Mouse (Mus musculus): ENCODE data around the gene Gm20388.

The Gm20388 gene

DNA sequence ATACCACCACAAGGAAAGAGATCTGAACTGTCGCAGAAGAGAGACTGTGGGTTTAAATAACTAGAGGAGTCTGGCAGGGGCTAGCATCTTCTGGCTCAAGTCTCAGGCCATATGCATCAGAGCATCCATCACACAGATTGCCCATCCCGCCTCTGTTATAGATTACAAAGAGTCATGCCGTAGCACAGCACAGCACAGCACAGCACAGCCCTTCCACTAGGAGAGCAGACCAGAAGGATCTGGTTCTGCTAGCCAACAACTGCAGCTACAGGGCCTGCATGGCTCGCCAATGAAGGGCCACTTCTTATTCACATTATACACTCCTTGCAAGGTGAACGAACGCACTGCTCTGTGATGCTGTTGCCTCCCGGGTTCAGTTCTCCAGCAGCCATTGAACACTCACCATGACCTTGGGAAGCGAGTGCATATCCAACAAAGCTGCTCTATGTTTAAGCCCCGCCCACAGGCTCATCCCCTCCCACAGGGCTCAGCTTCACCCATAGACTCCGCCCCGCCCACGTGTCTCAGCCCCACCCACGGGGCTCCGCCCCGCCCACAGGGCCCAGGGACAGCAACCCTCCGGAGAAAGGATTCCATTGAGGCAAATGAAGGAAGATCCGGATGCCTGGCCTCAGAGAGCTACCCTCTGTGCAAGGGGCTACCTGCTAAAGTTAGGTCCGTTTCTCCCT lies 3771.6 kb downstream of the Gm20388 start:
- DNase-seq, result peak; percentile 86

DNA sequence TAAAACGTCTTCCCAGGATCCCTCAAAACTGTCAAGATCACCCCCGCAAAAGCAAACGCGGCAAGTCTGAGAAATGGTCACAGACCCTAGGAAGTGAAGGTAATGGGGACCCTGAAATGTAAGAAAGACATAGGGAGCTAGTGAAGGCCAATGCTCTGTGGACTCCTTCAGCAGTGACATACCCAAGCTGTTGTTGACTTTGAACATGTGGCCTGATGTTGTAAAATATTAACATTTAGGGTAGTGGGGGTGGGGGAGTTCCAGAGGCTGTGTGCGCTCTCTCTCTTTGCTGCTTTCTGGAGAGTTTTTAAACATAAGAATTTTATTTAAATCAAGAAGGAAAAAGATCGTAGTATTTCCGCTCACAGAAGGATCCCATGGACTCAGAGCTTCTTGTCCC lies 3772.7 kb downstream of the Gm20388 start:
- DNase-seq, result no peak

DNA sequence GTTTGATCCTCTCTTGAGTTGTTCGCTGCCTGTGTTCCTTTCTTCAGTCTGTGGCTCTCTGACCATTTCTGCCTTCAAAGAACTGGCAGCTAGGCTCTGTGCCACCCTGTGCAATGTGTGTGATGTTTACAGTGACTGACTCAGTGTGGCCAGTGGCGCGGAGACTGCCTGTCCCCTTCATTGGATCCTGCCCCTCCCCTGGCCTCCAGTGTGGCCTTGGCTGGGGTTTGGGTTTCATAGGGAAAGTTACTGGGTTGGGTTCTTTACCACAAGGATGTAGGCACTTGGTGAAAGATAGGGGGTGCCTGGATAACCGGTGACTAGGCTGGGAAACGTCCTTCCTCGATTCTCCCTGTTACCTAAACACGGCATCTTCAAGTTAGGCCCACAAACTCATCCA lies 3774.2 kb downstream of the Gm20388 start:
- no peak for DNase-seq

DNA sequence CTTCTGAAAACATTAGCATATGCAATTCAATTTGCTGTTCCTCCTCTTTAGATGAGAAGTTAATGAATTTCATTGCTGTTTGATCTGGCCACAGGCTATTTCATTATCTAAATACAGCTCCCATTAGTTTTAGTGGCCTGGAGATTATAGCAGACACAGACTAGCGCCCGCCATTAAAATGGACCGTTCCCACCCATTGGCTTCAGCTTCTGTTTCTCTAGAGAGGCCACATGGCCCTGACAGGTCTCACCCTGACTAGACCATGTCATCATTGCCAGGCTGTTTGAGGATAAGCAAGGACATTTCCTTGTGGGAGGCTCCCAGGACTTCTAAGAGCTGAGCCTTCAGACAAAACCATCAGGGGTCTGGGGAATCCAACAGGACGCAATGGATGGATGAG lies 3774.8 kb downstream of the Gm20388 start:
- no peak for DNase-seq

DNA sequence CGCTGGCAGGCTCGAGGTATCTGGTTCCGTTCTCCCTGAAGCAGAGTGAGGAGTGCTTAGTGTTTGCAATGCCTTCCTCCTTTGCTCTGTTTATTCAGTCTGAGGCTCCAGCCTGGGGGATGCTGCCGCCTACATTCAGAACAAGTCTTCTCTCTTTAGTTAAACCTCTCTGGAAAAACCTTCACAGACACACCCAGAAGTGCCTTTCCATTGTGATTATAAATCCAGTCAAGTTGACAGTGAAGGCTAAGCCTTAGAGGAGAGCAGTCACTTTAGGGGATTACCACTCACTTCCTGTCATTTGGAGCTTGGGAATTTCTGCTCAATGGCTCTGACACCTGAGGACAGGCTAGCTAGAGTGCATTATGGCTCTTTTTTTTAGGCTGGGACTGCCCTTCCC lies 3777.2 kb downstream of the Gm20388 start:
- no peak for DNase-seq

DNA sequence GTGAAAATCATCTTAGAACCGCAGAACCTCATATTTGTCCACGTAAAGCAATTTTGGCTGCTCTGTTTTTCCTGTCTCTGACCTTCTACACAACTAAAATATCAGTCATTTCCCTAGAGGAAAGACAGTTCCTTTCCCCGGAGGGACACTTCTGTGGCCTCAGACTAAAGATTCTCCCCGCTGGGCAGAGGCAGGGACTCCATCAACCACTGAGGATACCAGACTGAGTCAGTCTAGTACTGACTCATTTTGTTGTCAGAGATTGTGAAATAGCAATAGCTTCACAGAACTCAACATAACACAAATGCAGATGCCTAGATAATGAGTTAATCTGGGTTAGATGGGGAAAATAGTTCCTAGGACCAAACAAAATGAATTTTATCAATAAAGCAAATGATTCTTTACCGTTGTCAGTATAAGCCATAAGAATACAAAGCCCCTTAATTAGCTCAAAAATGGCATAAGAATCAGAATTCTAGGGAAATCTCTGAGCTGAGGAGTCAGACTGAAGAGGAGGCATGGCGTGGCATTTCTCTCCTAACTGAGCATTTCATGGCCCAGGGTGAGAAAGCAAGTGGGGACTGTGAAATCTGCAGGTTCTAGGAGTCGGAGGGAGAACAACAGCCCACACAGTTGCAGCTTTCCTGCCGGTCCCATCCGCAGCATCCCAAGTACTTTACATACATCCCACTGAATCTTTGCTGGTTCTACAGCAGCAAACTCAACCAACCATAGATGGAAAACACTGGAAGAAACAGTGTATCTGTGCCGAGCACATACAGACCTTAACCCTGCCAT lies 3781.7 kb downstream of the Gm20388 start:
- no peak for DNase-seq

DNA sequence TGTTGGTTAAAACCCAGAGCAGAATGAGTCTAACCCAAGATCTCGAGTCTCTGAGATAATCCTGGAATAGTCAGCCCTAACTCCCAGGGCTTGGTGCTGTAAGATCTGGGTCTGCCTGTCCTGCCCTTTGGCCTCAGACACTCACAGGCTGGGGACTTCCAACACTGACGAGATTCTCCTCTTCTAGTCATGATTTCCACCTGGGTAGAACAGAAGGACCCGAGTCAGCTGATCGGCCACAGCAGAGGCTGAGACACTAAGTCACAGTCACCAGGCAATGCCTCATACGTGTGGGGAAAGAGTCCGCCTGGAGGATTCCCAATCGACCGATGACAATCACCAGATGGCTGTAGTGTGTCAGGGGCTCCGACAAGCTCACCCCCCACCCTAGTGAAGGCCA lies 3785.5 kb downstream of the Gm20388 start:
- no peak for DNase-seq

DNA sequence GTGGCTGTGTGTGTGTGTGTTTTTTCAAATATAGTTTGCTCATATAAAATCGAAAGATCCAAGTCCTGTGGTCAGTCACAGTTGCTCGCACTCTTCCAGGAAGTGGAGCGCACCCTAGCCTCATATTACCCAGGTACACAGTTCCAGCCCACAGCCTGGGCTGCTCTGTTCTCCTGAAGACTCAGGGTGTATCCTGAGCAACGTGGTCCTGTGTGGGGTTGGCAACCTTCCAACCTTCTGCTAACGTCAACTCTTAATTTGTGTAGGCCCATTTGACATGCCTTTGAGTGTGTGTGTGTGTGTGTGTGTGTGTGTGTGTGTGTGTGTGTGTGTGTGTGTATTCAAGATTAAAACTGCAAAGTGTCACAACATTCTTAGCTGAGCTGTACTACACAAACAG lies 3786.7 kb downstream of the Gm20388 start:
- no peak for DNase-seq

DNA sequence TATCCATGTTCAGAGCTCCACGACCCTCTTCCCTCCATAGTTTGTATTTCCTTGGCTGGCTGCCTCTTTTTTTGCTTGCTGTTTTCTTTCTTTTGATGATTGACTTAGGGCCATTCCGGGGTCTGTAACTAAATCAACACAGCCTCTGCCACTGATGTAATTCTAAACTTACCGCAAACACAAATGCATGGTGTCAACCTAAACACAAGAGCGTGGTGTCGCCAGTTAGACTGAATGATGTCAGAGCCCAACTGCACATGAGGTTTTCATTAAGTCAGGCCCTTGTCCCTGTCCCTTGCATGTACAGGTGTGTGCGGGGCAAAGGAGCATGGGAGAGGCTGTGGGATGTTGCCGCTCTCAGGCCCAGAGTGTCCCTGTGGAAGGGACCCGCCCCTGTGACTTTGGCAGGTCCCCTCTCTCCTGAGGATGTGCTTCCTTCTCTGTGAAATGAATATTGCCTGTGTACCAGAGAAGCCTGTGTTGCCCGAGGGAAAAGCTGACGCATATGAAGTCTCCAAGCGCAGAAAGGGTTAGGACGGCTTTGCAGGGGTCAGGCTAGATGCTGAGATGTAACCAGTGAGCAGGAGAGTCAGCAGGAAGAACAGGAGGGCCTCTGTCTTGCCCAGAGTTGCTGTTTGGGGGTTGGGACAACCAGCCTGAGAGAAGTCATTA lies 3789.9 kb downstream of the Gm20388 start:
- no peak for DNase-seq

DNA sequence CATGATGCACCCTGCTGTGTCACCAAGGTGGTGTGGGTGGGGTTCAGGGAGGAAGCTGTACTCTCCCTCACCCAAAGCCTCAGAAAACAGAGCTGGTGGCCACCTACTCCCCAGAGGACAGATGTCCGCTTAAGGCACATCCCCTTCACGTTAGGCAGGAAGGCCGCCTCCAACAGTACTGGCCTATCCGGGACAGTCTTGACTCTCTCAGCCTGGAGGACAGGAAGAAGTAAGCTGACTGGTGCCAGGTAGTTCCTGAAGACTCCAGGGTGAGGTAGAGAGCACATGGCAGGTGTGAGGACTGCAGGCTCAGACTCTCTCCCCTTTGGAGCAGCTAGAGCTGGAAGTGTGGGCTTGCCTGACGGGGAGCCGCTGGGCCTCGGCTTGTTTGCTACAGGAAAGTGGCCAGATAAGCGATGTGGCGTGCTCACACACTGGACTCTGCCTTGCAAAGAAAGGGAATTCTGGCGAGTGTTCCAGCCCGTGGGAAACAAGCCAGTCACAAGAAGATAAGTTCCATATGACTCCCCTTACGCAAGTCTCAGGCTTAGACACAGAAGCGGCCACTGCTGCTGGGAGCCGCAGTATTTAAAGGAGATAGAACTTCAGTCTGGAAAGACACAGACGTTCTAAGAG lies 3791.4 kb downstream of the Gm20388 start:
- peak; percentile 21 for DNase-seq

DNA sequence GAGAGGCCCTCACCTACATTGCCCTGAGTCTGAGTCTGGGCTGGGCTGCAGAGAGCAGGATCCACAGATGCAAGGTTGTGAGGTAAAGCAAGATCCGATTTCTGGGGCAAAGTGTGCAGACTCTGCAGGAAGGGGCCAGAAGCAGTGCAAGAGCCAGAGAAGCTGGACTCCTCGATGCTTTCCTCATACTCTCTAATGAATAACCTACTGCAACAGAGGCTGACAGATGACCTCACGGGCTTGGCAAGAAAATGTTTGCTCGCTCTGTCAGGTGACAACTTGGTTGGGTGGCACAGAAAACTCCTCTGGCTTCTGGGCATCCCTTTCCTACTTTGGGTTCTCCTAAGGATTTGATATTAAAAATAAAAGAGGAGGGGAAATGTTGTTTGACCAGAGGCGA lies 3794.7 kb downstream of the Gm20388 start:
- no peak for DNase-seq

DNA sequence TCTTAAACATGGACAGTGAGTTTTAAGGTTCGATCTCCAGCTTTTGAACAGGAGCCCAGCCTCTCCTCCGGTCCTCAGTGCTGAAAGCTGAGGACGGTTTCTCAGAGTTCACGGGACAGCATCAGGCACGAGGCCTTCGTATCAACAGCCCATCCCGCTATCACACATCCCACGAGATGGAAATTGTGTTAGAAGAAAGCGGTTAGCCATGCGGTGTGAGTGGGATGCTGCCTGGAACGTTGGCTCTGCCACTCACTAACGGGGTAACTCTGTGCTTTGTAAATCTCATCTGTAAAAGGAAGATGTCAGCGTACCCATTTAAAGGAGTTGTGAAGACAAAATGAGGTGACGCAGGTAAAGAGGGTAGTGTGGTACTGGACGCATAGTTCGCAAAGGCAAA lies 3796.5 kb downstream of the Gm20388 start:
- DNase-seq, result no peak

DNA sequence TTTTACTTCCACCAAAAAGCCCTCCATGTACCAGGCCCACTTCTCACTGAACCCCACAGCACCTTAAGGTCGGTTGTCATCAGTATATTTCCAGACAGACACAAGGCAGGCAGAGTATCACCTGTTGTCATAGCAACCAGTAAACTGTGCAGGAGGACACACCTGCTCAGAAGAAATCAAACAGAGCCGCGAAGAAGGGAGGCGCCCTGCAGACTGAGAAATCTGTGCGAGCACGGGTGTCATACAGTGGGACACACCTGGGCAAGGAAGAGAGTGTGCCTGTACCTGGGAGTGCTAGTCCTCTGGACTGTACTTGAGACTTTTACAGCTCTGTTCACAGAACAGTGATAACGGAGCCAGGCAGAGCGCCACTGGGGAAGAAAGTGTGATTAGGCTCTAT lies 3798.1 kb downstream of the Gm20388 start:
- no peak for DNase-seq

DNA sequence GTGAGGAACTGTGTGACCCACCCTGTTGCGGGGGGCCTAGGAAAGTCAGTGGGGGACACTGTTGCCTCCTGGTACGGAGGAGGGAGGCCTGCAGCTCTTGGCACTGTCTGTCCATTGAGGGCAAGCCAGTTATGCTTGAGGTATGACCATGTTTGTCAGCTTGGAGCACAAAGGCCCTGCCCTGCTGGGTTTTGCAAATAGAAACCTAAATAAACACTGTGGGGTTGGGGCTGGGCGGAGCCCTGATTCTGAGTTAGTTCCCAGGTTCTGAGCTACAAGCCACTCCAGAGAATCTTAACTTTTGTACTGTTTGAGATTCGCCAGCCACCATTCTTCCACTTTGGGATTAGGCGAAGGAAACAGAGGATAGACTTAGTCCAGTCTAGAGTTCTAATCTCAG lies 3799.7 kb downstream of the Gm20388 start:
- peak; percentile 32 for DNase-seq

DNA sequence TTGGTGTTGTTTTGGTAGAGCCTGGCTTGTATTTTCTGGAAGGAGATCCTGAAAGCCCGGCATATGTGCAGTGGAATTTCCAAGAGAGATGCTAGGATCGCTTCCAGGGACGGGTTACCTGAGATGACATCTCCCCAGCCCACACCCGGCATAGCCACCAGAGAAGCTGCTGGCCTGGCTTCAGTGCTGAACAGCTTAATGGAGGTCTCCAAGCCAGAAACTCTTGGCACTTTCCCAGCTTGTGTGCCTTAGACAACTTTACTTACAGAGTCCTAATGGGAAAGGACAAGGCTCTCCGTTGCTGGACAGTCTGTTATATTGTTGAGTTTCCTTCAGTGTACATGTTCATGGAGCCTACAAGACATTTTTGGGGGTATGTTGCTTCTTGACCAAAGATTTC lies 3803.8 kb downstream of the Gm20388 start:
- DNase-seq, result no peak

DNA sequence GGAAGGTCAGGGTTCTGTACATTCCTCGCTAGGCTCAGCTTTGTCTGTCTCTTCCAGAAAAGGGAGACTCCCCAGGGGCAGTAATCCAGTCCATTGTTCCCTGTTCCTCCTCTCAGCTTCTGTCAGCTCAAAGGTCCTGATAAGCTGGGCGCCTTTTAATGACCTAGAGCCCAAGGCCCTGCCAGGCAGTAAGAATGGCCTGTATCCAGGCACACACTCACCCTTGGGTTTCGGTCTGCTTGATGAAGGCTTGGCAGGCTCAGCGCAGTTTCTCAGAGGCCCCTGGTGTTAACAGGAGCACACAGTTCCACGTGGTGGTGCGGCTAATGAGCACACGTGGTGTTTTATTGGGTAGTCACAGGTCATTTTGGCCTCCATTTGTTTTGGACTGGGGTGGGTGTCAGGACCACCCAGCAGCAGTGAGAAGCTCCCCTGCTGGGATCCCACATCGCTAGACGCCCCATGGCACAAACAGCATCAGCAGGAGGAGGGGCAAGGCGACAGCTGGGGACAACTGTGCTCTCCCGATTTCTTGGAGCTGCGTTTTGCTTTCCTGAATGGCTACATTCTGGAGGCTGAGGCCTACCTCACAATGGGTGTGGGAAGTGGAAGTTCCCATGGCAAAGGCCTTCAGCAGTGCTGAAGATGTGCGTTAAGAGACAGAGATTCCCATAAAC lies 3805.4 kb downstream of the Gm20388 start:
- DNase-seq, result no peak

DNA sequence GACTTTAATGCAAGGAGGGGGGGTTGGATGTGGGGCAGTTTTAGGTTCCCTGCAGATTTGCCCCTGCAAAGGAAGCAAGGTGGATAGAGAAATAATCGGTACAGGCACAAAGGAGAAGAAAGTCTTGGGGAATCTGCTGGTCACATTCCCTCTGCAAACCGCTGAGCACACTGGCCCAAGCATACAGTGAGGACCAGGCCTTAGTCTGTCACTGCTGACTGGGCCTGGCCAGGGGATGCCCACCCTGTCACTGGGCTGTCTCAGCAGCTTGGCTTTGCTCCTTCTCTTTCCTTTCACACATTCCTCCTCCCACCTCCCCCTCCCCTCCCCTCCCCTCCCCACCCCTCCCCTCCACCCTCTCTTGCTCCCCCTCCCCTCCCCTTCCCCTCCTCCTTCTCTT lies 3806.5 kb downstream of the Gm20388 start:
- no peak for DNase-seq

DNA sequence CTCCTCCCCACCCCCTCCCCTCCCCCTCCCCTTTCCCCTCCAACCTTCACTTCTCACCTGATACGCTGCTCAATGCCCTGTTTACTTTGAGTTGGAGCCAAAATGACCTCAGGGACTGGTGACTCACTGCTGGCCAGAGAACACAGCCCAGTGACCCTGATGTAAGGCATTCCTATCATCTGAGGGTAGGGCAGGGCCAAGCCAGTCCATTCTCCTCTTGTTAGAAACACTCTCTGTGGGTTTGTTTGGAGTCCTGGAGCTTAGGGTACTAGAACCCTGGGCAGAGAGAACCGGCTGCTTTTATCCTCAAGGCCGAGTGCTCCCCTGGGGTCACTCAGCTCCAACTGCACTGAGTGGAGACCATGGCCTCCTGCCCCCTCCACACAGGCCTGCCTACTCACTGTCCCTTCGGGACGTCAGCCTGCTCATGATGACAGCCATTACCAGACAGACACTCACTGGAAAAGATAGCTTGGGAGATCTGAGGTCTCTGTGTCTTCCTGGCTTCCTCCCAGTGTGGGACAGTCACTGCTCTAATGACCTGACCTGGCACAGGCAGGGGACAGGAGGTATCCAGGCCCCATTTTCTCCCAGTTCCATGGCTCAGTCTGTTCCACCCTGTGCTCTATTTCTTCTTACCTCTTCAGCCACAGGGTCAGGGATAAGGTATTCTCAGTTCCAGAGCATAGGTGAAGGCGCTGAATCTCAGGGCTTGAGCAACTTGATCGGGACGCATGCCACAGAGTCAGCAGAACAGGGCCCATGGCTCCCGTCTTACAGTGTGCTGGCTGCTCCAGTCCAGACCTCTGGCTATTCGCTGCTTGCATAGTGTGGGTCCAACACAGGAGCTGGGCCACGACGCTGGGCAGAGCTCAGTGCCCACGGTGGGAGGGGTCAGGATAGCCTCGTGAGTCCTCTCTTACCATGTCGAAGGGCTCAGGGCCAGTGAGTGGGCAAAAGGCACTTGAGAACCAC lies 3807.2 kb downstream of the Gm20388 start:
- peak; percentile 29 for DNase-seq

DNA sequence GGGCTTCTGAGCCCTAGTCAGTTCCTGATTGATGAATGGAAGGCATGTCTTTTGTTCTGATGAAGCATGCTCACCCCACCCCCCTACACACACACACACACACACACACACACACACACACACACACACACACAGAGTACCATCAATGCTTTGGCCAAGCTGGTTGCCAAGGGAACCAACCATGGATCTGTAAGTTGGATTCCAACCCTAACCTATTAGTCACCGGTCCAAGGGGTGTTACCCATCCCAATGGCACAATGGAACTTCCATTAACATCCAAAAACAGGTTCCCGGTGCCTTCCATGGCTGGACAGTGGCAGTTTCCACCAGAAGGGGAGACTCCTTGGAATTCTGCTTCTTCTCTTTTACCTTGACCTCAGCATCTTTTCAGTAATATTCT lies 3808.1 kb downstream of the Gm20388 start:
- DNase-seq, result no peak

DNA sequence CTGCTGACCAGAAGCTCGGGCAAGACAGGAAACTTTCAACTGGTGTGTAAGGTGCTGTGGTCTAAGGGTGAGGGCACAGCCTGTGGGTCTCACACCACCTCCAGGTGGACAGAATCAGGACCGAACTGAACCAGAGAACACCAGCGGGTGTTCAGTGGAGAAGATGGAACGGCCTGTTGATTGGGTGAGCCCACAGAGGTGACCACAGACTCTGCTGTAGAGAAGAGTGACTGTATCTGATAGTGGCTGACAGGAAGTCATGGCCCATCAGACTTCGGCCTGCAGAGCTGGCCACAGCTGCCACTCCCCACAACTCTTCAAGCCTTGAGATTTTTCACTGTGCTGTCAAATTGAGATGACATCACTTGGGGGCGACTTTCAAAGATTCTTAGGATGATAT lies 3808.6 kb downstream of the Gm20388 start:
- no peak for DNase-seq

DNA sequence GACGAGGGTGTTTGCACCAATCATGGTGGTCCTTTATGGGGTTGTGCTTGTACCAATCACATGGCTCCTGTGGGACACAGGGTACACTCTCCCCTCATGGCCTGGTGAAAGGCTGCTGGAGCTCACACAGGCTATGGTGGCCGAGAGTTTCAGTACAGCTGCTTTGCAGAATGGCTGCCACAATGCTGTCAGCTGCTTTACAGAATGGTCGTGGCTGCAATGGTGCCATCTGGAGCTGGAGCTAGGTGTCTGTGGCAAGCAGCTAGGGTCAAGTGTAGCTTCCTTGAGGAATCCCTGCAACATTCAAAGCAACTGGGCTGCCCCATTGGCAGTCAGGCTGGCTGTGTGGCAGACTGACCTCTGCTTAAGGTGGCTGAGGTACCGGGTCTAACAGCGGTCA lies 3809.2 kb downstream of the Gm20388 start:
- no peak for DNase-seq

All from liver (tissue).